Mouse (Mus musculus): ENCODE measurements around the gene Cd79b. TPM values are rescaled to one million over a fixed set of nuclear protein-coding genes. Genes with fewer than 3 reads are reported as not detected.
A peak's percentile ranks its signal among the peaks of the same experiment; 100 is the strongest.
"Not testable (repeated sequence)": the region's sequence is repeated elsewhere in the genome, so short reads cannot be mapped to it uniquely, and the experiment has no call there.

Gene Cd79b
- polyA plus RNA-seq, 1 experiment from 2014 or later: 0.95 TPM

- ATAC-seq (ENCODE audit: insufficient number of reproducible peaks, low FRiP score); H3K9me3 ChIP-seq (replicated peaks); H3K4me3 ChIP-seq; H3K27ac ChIP-seq (ENCODE audit: poor library complexity, severe bottlenecking); H3K9ac ChIP-seq; H3K4me1 ChIP-seq (replicated peaks); H3K36me3 ChIP-seq; H3K4me2 ChIP-seq; H3K27me3 ChIP-seq (replicated peaks): not testable (repeated sequence)
- WGBS: 80% methylated on average over 4 of the region's 4 CpGs
Observed at GRCm38 (mm10) chr11:106339323-106339722, 24.8 kb upstream of the Cd79b start.

- H3K27me3 ChIP-seq (replicated peaks): 0 out of 2 replicates have a peak, but pooled peaks cover 5% of the 10 kb centered on the region
- 76% methylated on average over 7 of the region's 7 CpGs for WGBS
- no peaks in the 10 kb centered on the region for H3K9me3 ChIP-seq (replicated peaks)
- no peaks in the 10 kb centered on the region for H3K36me3 ChIP-seq
- peaks cover 12% of the 10 kb centered on the region for H3K4me1 ChIP-seq (replicated peaks)
- no peak overlapping the region for H3K27ac ChIP-seq (ENCODE audit: poor library complexity, severe bottlenecking)
- H3K9ac ChIP-seq: no peak overlapping the region
- no peak overlapping the region for H3K4me2 ChIP-seq
- H3K4me3 ChIP-seq: no peak overlapping the region
- no peak for ATAC-seq (ENCODE audit: insufficient number of reproducible peaks, low FRiP score)
Observed at GRCm38 (mm10) chr11:106338870-106339269, 24.3 kb upstream of the Cd79b start.

- Histone ChIP-seq H3K4me2 (no peak overlapping the region), H3K4me1 (replicated peaks) (peaks cover 15% of the 10 kb centered on the region), H3K9ac (no peak overlapping the region), H3K36me3 (no peaks in the 10 kb centered on the region), H3K27ac (ENCODE audit: poor library complexity, severe bottlenecking) (no peak overlapping the region), H3K27me3 (replicated peaks) (0 out of 2 replicates have a peak, but pooled peaks cover 5% of the 10 kb centered on the region), H3K9me3 (replicated peaks) (no peaks in the 10 kb centered on the region), H3K4me3 (no peak overlapping the region)
- no peak for ATAC-seq (ENCODE audit: insufficient number of reproducible peaks, low FRiP score)
- WGBS: 76% methylated on average over 5 of the region's 5 CpGs
Observed at GRCm38 (mm10) chr11:106338029-106338428, 23.5 kb upstream of the Cd79b start.

- no peaks in the 10 kb centered on the region for H3K9me3 ChIP-seq (replicated peaks)
- no peak overlapping the region for H3K4me3 ChIP-seq
- 0 out of 2 replicates have a peak, but pooled peaks cover 5% of the 10 kb centered on the region for H3K27me3 ChIP-seq (replicated peaks)
- H3K4me2 ChIP-seq: no peak overlapping the region
- peaks cover 27% of the 10 kb centered on the region for H3K4me1 ChIP-seq (replicated peaks)
- no peak overlapping the region for H3K9ac ChIP-seq
- H3K27ac ChIP-seq (ENCODE audit: poor library complexity, severe bottlenecking): no peak overlapping the region
- no peak for ATAC-seq (ENCODE audit: insufficient number of reproducible peaks, low FRiP score)
- H3K36me3 ChIP-seq: no peaks in the 10 kb centered on the region
- WGBS: 7% methylated on average over 2 of the region's 2 CpGs
Observed at GRCm38 (mm10) chr11:106334066-106334465, 19.5 kb upstream of the Cd79b start.

GRCm38 (mm10) chr11:106332458-106332857 lies 17.9 kb upstream of the Cd79b start:
- 46% methylated on average over 4 of the region's 4 CpGs for WGBS
- H3K9ac ChIP-seq: no peak overlapping the region

GRCm38 (mm10) chr11:106329682-106330081 lies 15.1 kb upstream of the Cd79b start:
- no peak overlapping the region for H3K9ac ChIP-seq
- peaks cover 46% of the 10 kb centered on the region for H3K4me1 ChIP-seq (replicated peaks)
- H3K4me3 ChIP-seq: no peak overlapping the region
- H3K27ac ChIP-seq (ENCODE audit: poor library complexity, severe bottlenecking): peak overlapping the region; percentile 69
- H3K36me3 ChIP-seq: no peaks in the 10 kb centered on the region
- 58% methylated on average over 7 of the region's 7 CpGs for WGBS
- ATAC-seq (ENCODE audit: insufficient number of reproducible peaks, low FRiP score): no peak
- H3K9me3 ChIP-seq (replicated peaks): no peaks in the 10 kb centered on the region
- peak overlapping the region; percentile 36 for H3K4me2 ChIP-seq
- H3K27me3 ChIP-seq (replicated peaks): no peaks in the 10 kb centered on the region

More at GRCm38 (mm10) chr11:106332458-106332857, 17.9 kb upstream of the Cd79b start:
- 0 out of 2 replicates have a peak, but pooled peaks cover 5% of the 10 kb centered on the region for H3K27me3 ChIP-seq (replicated peaks)
- peaks cover 36% of the 10 kb centered on the region for H3K4me1 ChIP-seq (replicated peaks)
- H3K27ac ChIP-seq (ENCODE audit: poor library complexity, severe bottlenecking): 0 out of 2 replicates have a peak overlapping the region, but pooled peaks have one; percentile 15
- H3K36me3 ChIP-seq: no peaks in the 10 kb centered on the region
- H3K4me2 ChIP-seq: no peak overlapping the region
- ATAC-seq (ENCODE audit: insufficient number of reproducible peaks, low FRiP score): no peak
- no peak overlapping the region for H3K4me3 ChIP-seq
- H3K9me3 ChIP-seq (replicated peaks): no peaks in the 10 kb centered on the region

GRCm38 (mm10) chr11:106329128-106329527 lies 14.6 kb upstream of the Cd79b start:
- Histone ChIP-seq H3K4me1 (replicated peaks) (peaks cover 45% of the 10 kb centered on the region), H3K36me3 (no peaks in the 10 kb centered on the region), H3K9ac (no peak overlapping the region), H3K4me2 (peak overlapping the region; percentile 36), H3K27ac (ENCODE audit: poor library complexity, severe bottlenecking) (peak overlapping the region; percentile 69), H3K4me3 (no peak overlapping the region), H3K9me3 (replicated peaks) (no peaks in the 10 kb centered on the region), H3K27me3 (replicated peaks) (no peaks in the 10 kb centered on the region)
- WGBS: 22% methylated on average over 6 of the region's 6 CpGs
- no peak for ATAC-seq (ENCODE audit: insufficient number of reproducible peaks, low FRiP score)

GRCm38 (mm10) chr11:106328521-106328920 lies 14.0 kb upstream of the Cd79b start:
- H3K4me2 ChIP-seq: peak overlapping the region; percentile 36; the same call in 1 of the 2 replicates
- H3K4me1 ChIP-seq (replicated peaks): peaks cover 40% of the 10 kb centered on the region
- H3K36me3 ChIP-seq: no peaks in the 10 kb centered on the region
- H3K4me3 ChIP-seq: no peak overlapping the region
- H3K27me3 ChIP-seq (replicated peaks): no peaks in the 10 kb centered on the region
- no peak for ATAC-seq (ENCODE audit: insufficient number of reproducible peaks, low FRiP score)
- H3K9ac ChIP-seq: no peak overlapping the region
- no peak overlapping the region for H3K27ac ChIP-seq (ENCODE audit: poor library complexity, severe bottlenecking)
- 23% methylated on average over 5 of the region's 5 CpGs for WGBS
- no peaks in the 10 kb centered on the region for H3K9me3 ChIP-seq (replicated peaks)

- no peak for ATAC-seq (ENCODE audit: insufficient number of reproducible peaks, low FRiP score)
- WGBS: 64% methylated on average over 8 of the region's 8 CpGs
Observed at GRCm38 (mm10) chr11:106326475-106326874, 11.9 kb upstream of the Cd79b start.

GRCm38 (mm10) chr11:106325566-106326206 lies 11.1 kb upstream of the Cd79b start:
- no peaks in the 10 kb centered on the region for H3K36me3 ChIP-seq
- no peak overlapping the region for H3K4me3 ChIP-seq
- no peak overlapping the region for H3K27ac ChIP-seq (ENCODE audit: poor library complexity, severe bottlenecking)
- WGBS: 63% methylated on average over 8 of the region's 8 CpGs
- no peak for ATAC-seq (ENCODE audit: insufficient number of reproducible peaks, low FRiP score)
- no peaks in the 10 kb centered on the region for H3K27me3 ChIP-seq (replicated peaks)
- H3K4me1 ChIP-seq (replicated peaks): peaks cover 29% of the 10 kb centered on the region
- H3K9ac ChIP-seq: no peak overlapping the region
- no peak overlapping the region for H3K4me2 ChIP-seq
- H3K9me3 ChIP-seq (replicated peaks): no peaks in the 10 kb centered on the region

More at GRCm38 (mm10) chr11:106326475-106326874, 11.9 kb upstream of the Cd79b start:
- Histone ChIP-seq H3K9me3 (replicated peaks) (no peaks in the 10 kb centered on the region), H3K36me3 (no peaks in the 10 kb centered on the region), H3K27me3 (replicated peaks) (no peaks in the 10 kb centered on the region), H3K4me3 (no peak overlapping the region), H3K9ac (no peak overlapping the region), H3K27ac (ENCODE audit: poor library complexity, severe bottlenecking) (no peak overlapping the region), H3K4me1 (replicated peaks) (peaks cover 29% of the 10 kb centered on the region), H3K4me2 (no peak overlapping the region)

- Histone ChIP-seq H3K36me3 (no peaks in the 10 kb centered on the region), H3K27me3 (replicated peaks) (no peaks in the 10 kb centered on the region), H3K9me3 (replicated peaks) (no peaks in the 10 kb centered on the region), H3K4me3 (no peak overlapping the region), H3K4me1 (replicated peaks) (peaks cover 27% of the 10 kb centered on the region), H3K9ac (no peak overlapping the region), H3K4me2 (no peak overlapping the region), H3K27ac (ENCODE audit: poor library complexity, severe bottlenecking) (no peak overlapping the region)
- no peak for ATAC-seq (ENCODE audit: insufficient number of reproducible peaks, low FRiP score)
- 72% methylated on average over 5 of the region's 5 CpGs for WGBS
Observed at GRCm38 (mm10) chr11:106324858-106325257, 10.3 kb upstream of the Cd79b start.
